Mouse (Mus musculus) heart, embryonic 14.5 days (tissue): ENCODE measurements around the gene Cfap97d2. TPM values are rescaled to one million over a fixed set of nuclear protein-coding genes. Genes with fewer than 3 reads are reported as not detected.

Experiments used
- ATAC-seq: fragments of 200-750 bp; cut with Nextera tagmentation; 2 replicates; pipeline ENCODE4 v1.8.0; 2017; ENCODE audit warnings: low read depth, moderate TSS enrichment; ENCODE audit not compliant: insufficient number of reproducible peaks, insufficient read depth, low FRiP score
- H3K27ac ChIP-seq, 2 experiments: fragments of 200-500 bp in 1 of 2; fragments of 300-500 bp in 1 of 2; sonication (generic) in 1 of 2; replicated peaks in 1 of 2; 2 replicates each; pipeline ENCODE4 v1.5.1; 2012 to 2014; ENCODE audit warnings: low read depth in 2 of 2, low read length in 2 of 2, control low read depth in 1 of 2, mild to moderate bottlenecking in 1 of 2, mixed read lengths in 1 of 2; ENCODE audit not compliant: control insufficient read depth in 1 of 2, insufficient read depth in 1 of 2
- H3K27me3 ChIP-seq: fragments of 300-500 bp; sonication (generic); 2 replicates; pipeline ENCODE4 v1.6.1; 2014; ENCODE audit warnings: mild to moderate bottlenecking, low read length, control low read depth; ENCODE audit not compliant: control insufficient read depth, insufficient read depth
- H3K36me3 ChIP-seq: fragments of 300-500 bp; sonication (generic); 2 replicates; pipeline ENCODE4 v1.6.1; 2014; ENCODE audit warnings: mild to moderate bottlenecking, control low read depth, low read length, mixed read lengths; ENCODE audit not compliant: control insufficient read depth, insufficient read depth
- H3K4me1 ChIP-seq, 2 experiments: fragments of 200-500 bp in 1 of 2; fragments of 300-500 bp in 1 of 2; sonication (generic) in 1 of 2; 2 replicates each; pipeline ENCODE4 v1.6.1; 2012 to 2014; ENCODE audit warnings: low read length in 2 of 2, control low read depth in 1 of 2, mixed read lengths in 1 of 2; ENCODE audit not compliant: control insufficient read depth in 2 of 2, insufficient read depth in 2 of 2
- H3K4me2 ChIP-seq: fragments of 300-500 bp; sonication (generic); 2 replicates; pipeline ENCODE4 v1.6.1; 2014; ENCODE audit warnings: mild to moderate bottlenecking, low read length
- H3K4me3 ChIP-seq, 2 experiments: fragments of 200-500 bp in 1 of 2; fragments of 300-500 bp in 1 of 2; sonication (generic) in 1 of 2; 2 replicates each; pipeline ENCODE4 v1.5.1; 2012 to 2014; ENCODE audit warnings: low read length in 2 of 2, mild to moderate bottlenecking in 2 of 2, control low read depth in 1 of 2, low read depth in 1 of 2, moderate library complexity in 1 of 2; ENCODE audit not compliant: control insufficient read depth in 1 of 2, insufficient read depth in 1 of 2
- H3K9ac ChIP-seq: fragments of 300-500 bp; sonication (generic); 2 replicates; pipeline ENCODE4 v1.6.1; 2014; ENCODE audit warnings: mild to moderate bottlenecking, low read length
- H3K9me3 ChIP-seq: fragments of 300-500 bp; sonication (generic); 2 replicates; pipeline ENCODE4 v1.6.1; 2016; ENCODE audit warnings: low read length, control low read depth; ENCODE audit not compliant: control insufficient read depth
- WGBS: fragments of 180-500 bp; shearing (Covaris S2); extraction: QIAGEN DNeasy Blood & Tissue Kit; methylation state at CpG from one replicate; pipeline ENCODE4 v1.1.7; 2014; 5-methylcytosine and 5-hydroxymethylcytosine counted together
- polyA plus RNA-seq: library from polyadenylated mRNA; unstranded; fragments of >200 nt; fragmentation: Nextera tagmentation; extraction: Ambion mirVana; gene quantifications from 2 replicates; pipeline ENCODE4 v1.2.1, GENCODE M21; 2014

Gene Cfap97d2
- polyA plus RNA-seq, 1 experiment from 2014 or later = not detected

GRCm38 (mm10) chr8:13706918-13707317 is 1.2 kb downstream of the Cfap97d2 start:
- H3K9me3 ChIP-seq = no peaks in the 10 kb centered on the region
- no peak overlapping the region for H3K9ac ChIP-seq
- H3K27ac ChIP-seq = no peak overlapping the region
- 82% methylated on average over 5 of the region's 5 CpGs for WGBS
- H3K4me1 ChIP-seq = peaks cover 15 to 17% of the 10 kb centered on the region in 2 experiments; a peak in 3 of 4 replicates
- no peaks in the 10 kb centered on the region for H3K27me3 ChIP-seq
- H3K36me3 ChIP-seq = no peaks in the 10 kb centered on the region
- no peak for ATAC-seq
- no peak overlapping the region for H3K4me3 ChIP-seq
- H3K4me2 ChIP-seq = no peak overlapping the region

GRCm38 (mm10) chr8:13708514-13708913 is 2.8 kb downstream of the Cfap97d2 start:
- Histone ChIP-seq H3K9ac (no peak overlapping the region), H3K4me3 (no peak overlapping the region), H3K27ac (no peak overlapping the region), H3K27me3 (no peaks in the 10 kb centered on the region), H3K4me1 (peaks cover 11 to 12% of the 10 kb centered on the region in 2 experiments; a peak in 2 of 4 replicates), H3K9me3 (no peaks in the 10 kb centered on the region), H3K4me2 (no peak overlapping the region), H3K36me3 (no peaks in the 10 kb centered on the region)
- no peak for ATAC-seq
- WGBS = 92% methylated on average over 5 of the region's 5 CpGs

- H3K4me1 ChIP-seq = no peaks in the 10 kb centered on the region
- 83% methylated on average over 8 of the region's 8 CpGs for whole genome bisulfite sequencing
- H3K27ac ChIP-seq = no peak overlapping the region
- H3K27me3 ChIP-seq = no peaks in the 10 kb centered on the region
- no peaks in the 10 kb centered on the region for H3K9me3 ChIP-seq
- no peaks in the 10 kb centered on the region for H3K36me3 ChIP-seq
- ATAC-seq = no peak
- H3K9ac ChIP-seq = no peak overlapping the region
- no peak overlapping the region for H3K4me3 ChIP-seq
- H3K4me2 ChIP-seq = no peak overlapping the region
Measured at GRCm38 (mm10) chr8:13718980-13719379, 13.3 kb downstream of the Cfap97d2 start.

GRCm38 (mm10) chr8:13725722-13726121 is 20.0 kb downstream of the Cfap97d2 start:
- Histone ChIP-seq H3K27me3 (no peaks in the 10 kb centered on the region), H3K4me3 (no peak overlapping the region), H3K36me3 (no peaks in the 10 kb centered on the region), H3K4me1 (no peaks in the 10 kb centered on the region), H3K27ac (no peak overlapping the region), H3K9me3 (no peaks in the 10 kb centered on the region), H3K4me2 (no peak overlapping the region), H3K9ac (no peak overlapping the region)
- ATAC-seq = no peak

GRCm38 (mm10) chr8:13727469-13728094 is 21.9 kb downstream of the Cfap97d2 start:
- Histone ChIP-seq H3K4me2 (no peak overlapping the region), H3K36me3 (no peaks in the 10 kb centered on the region), H3K4me1 (no peaks in the 10 kb centered on the region), H3K27me3 (no peaks in the 10 kb centered on the region), H3K4me3 (no peak overlapping the region), H3K9ac (no peak overlapping the region), H3K9me3 (no peaks in the 10 kb centered on the region), H3K27ac (no peak overlapping the region)
- no peak for ATAC-seq
- WGBS = 69% methylated on average over 10 of the region's 10 CpGs

GRCm38 (mm10) chr8:13740323-13740770 is 34.7 kb downstream of the Cfap97d2 start:
- 28% methylated on average over 6 of the region's 6 CpGs for whole genome bisulfite sequencing
- no peaks in the 10 kb centered on the region for H3K36me3 ChIP-seq
- peak overlapping the region; percentile 73 to 83 for H3K27ac ChIP-seq
- H3K9me3 ChIP-seq = no peaks in the 10 kb centered on the region
- H3K9ac ChIP-seq = no peak overlapping the region
- H3K4me1 ChIP-seq = no peaks in the 10 kb centered on the region
- H3K27me3 ChIP-seq = no peaks in the 10 kb centered on the region
- H3K4me2 ChIP-seq = no peak overlapping the region
- no peak overlapping the region for H3K4me3 ChIP-seq
- peak; percentile 73 for ATAC-seq

- Histone ChIP-seq H3K27me3 (no peaks in the 10 kb centered on the region), H3K36me3 (no peaks in the 10 kb centered on the region), H3K9me3 (no peaks in the 10 kb centered on the region), H3K4me2 (no peak overlapping the region), H3K27ac (peak overlapping the region; percentile 67 to 83), H3K4me1 (no peaks in the 10 kb centered on the region), H3K4me3 (no peak overlapping the region), H3K9ac (no peak overlapping the region)
- WGBS = 65% methylated on average over 7 of the region's 7 CpGs
- ATAC-seq = no peak
Measured at GRCm38 (mm10) chr8:13740817-13741613, 35.3 kb downstream of the Cfap97d2 start.
